Mouse (Mus musculus) forebrain, embryonic 10.5 days (tissue): ENCODE results near the gene Cracr2a. TPM values are rescaled to one million over a fixed set of nuclear protein-coding genes. Genes with fewer than 3 reads are reported as not detected.

ENCODE experiments used
- DNase-seq: peaks from one replicate; pipeline ENCODE4 v3.0.0-alpha.2; 2017; ENCODE audit warnings: low spot score; ENCODE audit errors: extremely low spot score
- H3K27ac ChIP-seq: fragments of 300-500 bp; sonication (generic); 2 replicates; pipeline ENCODE4 v1.5.1; 2016; ENCODE audit warnings: mild to moderate bottlenecking
- H3K27me3 ChIP-seq: fragments of 300-500 bp; sonication (generic); 2 replicates; pipeline ENCODE4 v1.6.1; 2016; ENCODE audit warnings: mild to moderate bottlenecking; ENCODE audit not compliant: poor library complexity, severe bottlenecking
- H3K36me3 ChIP-seq: fragments of 300-500 bp; sonication (generic); replicated peaks from 2 replicates; pipeline ENCODE4 v1.6.1; 2016; ENCODE audit warnings: mild to moderate bottlenecking, moderate library complexity
- H3K4me1 ChIP-seq: fragments of 300-500 bp; sonication (generic); 2 replicates; pipeline ENCODE4 v1.6.1; 2016
- H3K4me3 ChIP-seq: fragments of 300-500 bp; sonication (generic); 2 replicates; pipeline ENCODE4 v1.5.1; 2016; ENCODE audit warnings: mild to moderate bottlenecking, moderate library complexity
- H3K9me3 ChIP-seq: fragments of 300-500 bp; sonication (generic); 2 replicates; pipeline ENCODE4 v1.6.1; 2016; ENCODE audit warnings: mild to moderate bottlenecking, moderate library complexity
- whole genome bisulfite sequencing: fragments of 180-500 bp; shearing (Covaris S2); methylation state at CpG from one replicate; pipeline ENCODE4 v1.1.7; 2016; 5-methylcytosine and 5-hydroxymethylcytosine counted together
- polyA plus RNA-seq: library from polyadenylated mRNA; unstranded; fragments of >200 nt; fragmentation: Nextera tagmentation; extraction: Ambion mirVana; gene quantifications from 2 replicates; pipeline ENCODE4 v1.2.1, GENCODE M21; 2016

Gene Cracr2a
- polyA plus RNA-seq, 1 experiment from 2014 or later: 0.73 TPM

DNA sequence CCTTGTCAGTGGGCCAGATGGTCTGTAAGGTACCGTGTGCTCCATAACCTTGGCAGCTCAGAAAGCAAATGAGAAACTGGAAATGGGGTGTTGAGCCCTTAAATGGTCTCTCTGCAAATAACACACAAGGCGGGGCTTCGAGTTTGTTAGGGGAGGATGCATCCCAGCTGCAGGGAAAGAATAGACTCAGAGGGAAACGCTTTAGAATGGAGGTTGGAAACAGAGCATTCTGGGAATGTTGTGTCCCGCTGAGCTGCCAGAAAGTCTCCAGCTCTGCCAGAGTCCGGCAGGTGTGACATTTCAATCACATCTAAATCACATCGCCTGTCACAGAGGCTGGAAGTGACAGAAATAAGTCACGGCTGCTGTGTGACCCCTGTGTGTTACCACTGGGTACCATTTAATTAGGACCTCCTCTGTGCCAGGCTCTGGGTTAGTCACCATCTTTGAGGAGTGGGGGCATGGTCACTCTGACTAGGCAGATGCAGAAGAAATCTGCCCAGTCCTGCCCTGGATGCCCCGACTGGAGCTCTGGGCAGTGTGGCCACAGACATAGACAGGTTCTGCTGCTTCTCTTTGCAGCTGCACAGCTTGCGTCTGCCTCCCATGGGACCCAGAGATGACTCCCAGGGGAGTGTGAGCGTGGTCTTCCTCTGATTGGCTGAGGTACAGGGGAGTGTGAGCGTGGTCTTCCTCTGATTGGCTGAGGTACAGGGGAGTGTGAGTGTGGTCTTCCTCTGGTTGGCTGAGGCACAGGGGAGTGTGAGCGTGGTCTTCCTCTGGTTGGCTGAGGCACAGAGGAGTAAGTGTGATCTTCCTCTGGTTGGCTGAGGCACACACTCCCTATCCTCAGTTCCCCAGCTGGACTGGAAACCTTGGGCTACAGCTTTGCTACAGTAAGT lies 53.2 kb downstream of the Cracr2a start:
- Histone ChIP-seq H3K4me1 (peaks cover 9% of the 10 kb centered on the region), H3K4me3 (no peak overlapping the region), H3K27me3 (0 out of 2 replicates have a peak, but pooled peaks cover 6% of the 10 kb centered on the region), H3K36me3 (no peaks in the 10 kb centered on the region), H3K9me3 (no peaks in the 10 kb centered on the region), H3K27ac (peak overlapping the region; percentile 51; the same call in 1 of the 2 replicates)
- DNase-seq: no peak
- WGBS: 69% methylated on average over 13 of the region's 13 CpGs

DNA sequence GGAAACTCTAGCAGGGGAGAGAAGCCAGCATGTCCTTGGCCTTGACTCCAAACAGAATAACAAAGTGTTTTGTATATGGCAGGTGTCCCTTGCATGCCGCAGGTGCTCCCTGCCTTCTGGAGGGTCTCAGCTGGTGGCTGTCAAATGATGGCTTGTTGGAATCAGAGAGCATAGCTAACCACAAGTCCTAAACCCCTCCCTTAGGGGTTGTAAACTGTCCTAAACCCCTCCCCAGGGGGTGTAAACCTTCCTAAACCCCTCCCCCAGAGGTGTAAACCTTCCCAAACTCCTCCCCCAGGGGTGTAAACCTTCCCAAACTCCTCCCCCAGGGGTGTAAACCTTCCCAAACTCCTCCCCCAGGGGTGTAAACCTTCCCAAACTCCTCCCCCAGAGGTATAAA lies 55.5 kb downstream of the Cracr2a start:
- no peaks in the 10 kb centered on the region for H3K9me3 ChIP-seq
- no peaks in the 10 kb centered on the region for H3K27me3 ChIP-seq
- WGBS: 96% methylated on average over 1 of the region's 1 CpGs
- no peak for DNase-seq
- peaks cover 9% of the 10 kb centered on the region for H3K4me1 ChIP-seq
- H3K27ac ChIP-seq: no peak overlapping the region
- H3K4me3 ChIP-seq: no peak overlapping the region
- H3K36me3 ChIP-seq: no peaks in the 10 kb centered on the region

DNA sequence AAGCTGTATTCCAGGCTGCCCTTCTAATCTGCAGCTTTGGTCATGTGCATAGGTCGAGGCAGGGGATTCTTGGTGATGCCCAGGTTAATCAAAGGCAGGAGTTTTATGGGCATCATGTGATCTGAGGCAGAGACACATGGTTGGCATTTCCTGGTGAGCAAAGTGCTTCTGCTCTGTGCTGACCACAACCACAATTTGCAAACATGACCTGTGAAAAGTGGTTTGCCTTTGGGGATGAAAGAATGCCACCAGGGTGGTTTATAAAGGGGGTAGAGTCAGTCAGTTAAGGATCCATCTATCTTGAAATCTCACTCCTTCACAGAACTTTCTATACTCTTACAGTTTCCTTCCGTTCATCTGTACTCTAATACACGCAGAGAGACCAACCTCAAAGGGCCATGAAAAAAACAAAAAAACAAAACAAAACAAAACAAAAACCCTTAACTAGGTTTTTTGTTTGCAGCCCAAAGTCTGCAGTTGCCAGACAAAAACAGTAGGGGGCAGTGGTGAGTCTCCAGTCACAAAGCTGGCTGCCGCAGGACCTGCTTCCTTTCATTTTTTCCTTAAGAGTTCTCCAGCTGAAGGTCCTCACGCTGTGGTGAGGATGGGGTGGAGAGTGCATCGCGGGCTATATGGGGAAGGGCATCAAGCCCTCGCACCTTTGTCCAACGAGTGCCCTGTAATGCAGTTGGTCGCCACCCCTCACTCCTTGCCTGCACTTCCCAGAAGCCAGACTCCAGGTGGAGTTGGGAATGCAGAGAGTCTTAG lies 56.3 kb downstream of the Cracr2a start:
- no peaks in the 10 kb centered on the region for H3K27me3 ChIP-seq
- no peaks in the 10 kb centered on the region for H3K9me3 ChIP-seq
- peak overlapping the region; percentile 53; the same call in 1 of the 2 replicates for H3K27ac ChIP-seq
- peak; percentile 44 for DNase-seq
- no peaks in the 10 kb centered on the region for H3K36me3 ChIP-seq
- H3K4me1 ChIP-seq: peaks cover 9% of the 10 kb centered on the region
- H3K4me3 ChIP-seq: no peak overlapping the region; the same call in 1 of the 2 replicates
- 40% methylated on average over 10 of the region's 10 CpGs for WGBS

DNA sequence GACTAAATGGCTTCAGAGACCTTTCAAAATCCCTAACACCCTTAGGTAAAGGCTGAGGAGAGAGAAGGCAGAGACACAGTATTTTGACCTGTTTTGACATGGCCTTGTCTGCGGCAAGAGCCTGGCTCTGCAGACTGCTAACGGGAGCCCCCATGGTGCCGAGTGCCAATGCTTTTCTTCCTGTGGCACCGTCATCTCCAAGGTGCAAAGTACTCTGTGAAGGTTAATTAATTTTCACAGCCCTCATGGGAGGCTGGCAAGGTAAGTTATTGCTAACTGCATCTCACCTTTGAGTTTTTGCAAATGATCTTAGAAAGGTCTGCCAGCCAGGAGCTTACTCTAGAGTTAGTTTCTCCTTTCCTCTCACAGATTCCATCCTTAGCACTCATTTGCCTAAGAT lies 57.5 kb downstream of the Cracr2a start:
- H3K4me1 ChIP-seq: peaks cover 9% of the 10 kb centered on the region

DNA sequence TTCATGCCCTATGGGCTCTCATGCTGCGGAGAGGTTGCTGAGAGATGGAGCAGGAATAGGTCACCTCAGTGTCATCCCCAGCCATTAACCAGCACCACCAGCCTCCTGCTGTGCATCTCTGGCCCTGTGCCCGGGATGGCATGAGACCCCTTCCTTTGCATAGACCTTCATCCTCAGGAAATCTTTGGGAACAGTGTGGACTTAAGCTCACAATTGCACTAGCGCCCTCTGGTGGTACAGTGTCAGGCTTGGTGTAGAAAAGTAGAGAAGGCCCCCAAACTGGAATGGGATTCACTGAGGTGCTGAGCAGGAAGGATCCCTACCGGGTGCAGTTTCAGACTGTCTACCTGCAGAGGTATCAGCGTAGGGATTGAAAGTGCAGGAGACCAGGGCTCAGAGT lies 64.0 kb downstream of the Cracr2a start:
- no peaks in the 10 kb centered on the region for H3K27me3 ChIP-seq
- H3K9me3 ChIP-seq: no peaks in the 10 kb centered on the region
- WGBS: 43% methylated on average over 5 of the region's 5 CpGs
- H3K4me3 ChIP-seq: no peak overlapping the region
- DNase-seq: peak; percentile 46
- H3K27ac ChIP-seq: no peak overlapping the region
- no peaks in the 10 kb centered on the region for H3K36me3 ChIP-seq
- H3K4me1 ChIP-seq: peaks cover 16% of the 10 kb centered on the region

More for the DNA sequence above, 57.5 kb downstream of the Cracr2a start:
- H3K36me3 ChIP-seq: no peaks in the 10 kb centered on the region
- no peaks in the 10 kb centered on the region for H3K27me3 ChIP-seq
- no peak overlapping the region for H3K27ac ChIP-seq
- no peaks in the 10 kb centered on the region for H3K9me3 ChIP-seq
- no peak overlapping the region for H3K4me3 ChIP-seq
- no peak for DNase-seq
- WGBS: 78% methylated on average over 4 of the region's 4 CpGs

DNA sequence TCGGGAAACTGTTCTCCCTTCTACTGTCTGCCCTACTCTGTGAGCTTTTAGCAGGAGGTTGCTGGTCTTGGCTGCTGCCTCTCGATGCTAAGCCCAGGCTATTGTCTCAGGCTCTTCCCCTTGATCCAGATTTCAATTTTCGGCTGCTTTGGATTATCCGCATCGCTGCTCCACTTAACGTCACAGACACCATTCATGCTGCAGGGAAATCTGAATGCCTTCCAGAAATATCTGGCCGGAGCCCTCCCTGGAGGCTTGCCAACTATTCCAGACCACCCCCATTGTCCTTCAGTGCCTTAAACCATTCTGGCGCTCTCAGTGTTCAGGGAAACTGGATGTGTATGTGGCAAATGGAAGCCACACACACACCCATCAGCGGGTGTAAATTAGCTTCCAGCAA lies 66.3 kb downstream of the Cracr2a start:
- Histone ChIP-seq H3K4me3 (no peak overlapping the region), H3K9me3 (no peaks in the 10 kb centered on the region), H3K27ac (peak overlapping the region; percentile 54; the same call in 1 of the 2 replicates), H3K36me3 (no peaks in the 10 kb centered on the region), H3K4me1 (peaks cover 16% of the 10 kb centered on the region), H3K27me3 (no peaks in the 10 kb centered on the region)
- WGBS: 31% methylated on average over 9 of the region's 9 CpGs
- DNase-seq: peak; percentile 30

DNA sequence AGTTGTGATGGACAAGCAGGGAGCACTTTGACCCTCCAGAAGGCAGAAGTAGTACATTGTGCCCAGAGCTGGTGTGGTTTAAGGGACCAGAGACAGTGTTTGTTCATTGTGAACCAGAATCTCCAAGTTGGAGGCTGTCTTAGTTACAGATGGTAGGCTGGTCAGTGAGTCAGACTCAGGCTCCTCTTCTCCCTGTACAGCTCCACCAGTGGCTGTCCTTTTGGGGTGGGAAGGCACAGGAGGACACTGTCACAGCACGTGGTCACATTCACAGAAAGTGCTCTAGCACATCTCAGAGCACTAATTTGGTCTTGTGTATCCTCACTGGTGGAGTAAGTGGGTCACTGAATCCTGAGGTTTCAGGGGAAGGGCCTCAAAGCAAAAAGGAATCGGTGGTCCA lies 68.1 kb downstream of the Cracr2a start:
- Histone ChIP-seq H3K27me3 (no peaks in the 10 kb centered on the region), H3K36me3 (no peaks in the 10 kb centered on the region), H3K9me3 (no peaks in the 10 kb centered on the region), H3K4me1 (peaks cover 16% of the 10 kb centered on the region), H3K27ac (no peak overlapping the region), H3K4me3 (no peak overlapping the region)
- DNase-seq: no peak
- 86% methylated on average over 2 of the region's 2 CpGs for WGBS

DNA sequence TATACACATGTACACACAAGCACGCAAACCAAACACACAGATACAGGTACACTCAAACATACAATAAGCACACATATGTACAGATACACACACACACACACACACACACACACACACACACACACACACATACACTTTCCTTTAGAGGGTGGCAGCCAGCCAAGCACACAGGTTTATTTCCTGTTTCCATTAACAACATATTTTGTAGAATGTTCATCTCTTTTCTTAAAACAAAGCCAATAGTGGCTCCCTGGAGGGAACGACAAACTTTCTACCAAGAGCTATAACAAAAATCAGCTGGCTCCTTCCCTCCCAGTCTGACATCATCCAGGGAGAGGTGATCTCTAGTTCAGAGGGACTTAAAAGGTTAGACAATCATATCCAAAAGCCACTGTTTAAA lies 73.7 kb downstream of the Cracr2a start:
- H3K9me3 ChIP-seq: no peaks in the 10 kb centered on the region
- H3K27me3 ChIP-seq: no peaks in the 10 kb centered on the region
- no peaks in the 10 kb centered on the region for H3K36me3 ChIP-seq
- WGBS: 86% methylated on average over 2 of the region's 2 CpGs
- no peak overlapping the region for H3K4me3 ChIP-seq
- DNase-seq: no peak
- H3K4me1 ChIP-seq: peaks cover 9% of the 10 kb centered on the region
- no peak overlapping the region for H3K27ac ChIP-seq

DNA sequence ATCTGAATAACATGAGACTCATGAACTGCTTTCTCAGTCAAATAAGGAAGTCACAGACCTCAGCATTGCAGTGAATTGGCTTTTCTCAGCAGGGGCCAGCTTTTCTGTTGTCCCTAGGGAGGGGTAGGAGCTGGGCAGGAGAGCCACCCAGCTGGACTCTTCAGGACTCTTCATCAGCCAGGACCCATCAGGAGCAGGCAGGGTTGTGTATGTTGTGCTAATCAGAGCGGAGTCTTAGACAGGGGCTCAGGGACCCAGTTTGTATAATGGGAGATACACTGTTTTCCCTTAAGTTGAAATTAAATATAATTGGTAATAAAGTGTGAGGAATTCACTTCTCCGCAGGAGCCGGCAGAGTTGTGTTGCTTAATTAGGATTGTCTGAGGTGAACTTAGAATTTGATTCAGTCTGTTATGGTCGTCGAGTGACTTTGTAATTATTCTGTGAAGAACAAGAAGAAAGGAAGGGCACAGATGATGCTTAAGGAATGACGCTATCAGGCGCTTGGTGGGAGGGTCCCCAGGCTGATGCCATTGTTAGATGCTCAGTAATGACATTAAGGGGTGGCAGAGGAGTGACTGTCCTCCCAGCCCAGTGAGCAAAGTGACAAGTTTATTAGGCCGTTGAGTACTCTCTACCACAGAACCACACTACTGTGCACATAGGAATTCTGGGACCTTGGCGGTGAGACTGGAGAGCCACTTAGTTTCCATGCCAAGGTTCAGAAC lies 74.5 kb downstream of the Cracr2a start:
- WGBS: 61% methylated on average over 9 of the region's 9 CpGs
- Histone ChIP-seq H3K9me3 (no peaks in the 10 kb centered on the region), H3K36me3 (no peaks in the 10 kb centered on the region), H3K27me3 (no peaks in the 10 kb centered on the region), H3K4me1 (peaks cover 13% of the 10 kb centered on the region), H3K27ac (no peak overlapping the region), H3K4me3 (no peak overlapping the region)
- DNase-seq: no peak

DNA sequence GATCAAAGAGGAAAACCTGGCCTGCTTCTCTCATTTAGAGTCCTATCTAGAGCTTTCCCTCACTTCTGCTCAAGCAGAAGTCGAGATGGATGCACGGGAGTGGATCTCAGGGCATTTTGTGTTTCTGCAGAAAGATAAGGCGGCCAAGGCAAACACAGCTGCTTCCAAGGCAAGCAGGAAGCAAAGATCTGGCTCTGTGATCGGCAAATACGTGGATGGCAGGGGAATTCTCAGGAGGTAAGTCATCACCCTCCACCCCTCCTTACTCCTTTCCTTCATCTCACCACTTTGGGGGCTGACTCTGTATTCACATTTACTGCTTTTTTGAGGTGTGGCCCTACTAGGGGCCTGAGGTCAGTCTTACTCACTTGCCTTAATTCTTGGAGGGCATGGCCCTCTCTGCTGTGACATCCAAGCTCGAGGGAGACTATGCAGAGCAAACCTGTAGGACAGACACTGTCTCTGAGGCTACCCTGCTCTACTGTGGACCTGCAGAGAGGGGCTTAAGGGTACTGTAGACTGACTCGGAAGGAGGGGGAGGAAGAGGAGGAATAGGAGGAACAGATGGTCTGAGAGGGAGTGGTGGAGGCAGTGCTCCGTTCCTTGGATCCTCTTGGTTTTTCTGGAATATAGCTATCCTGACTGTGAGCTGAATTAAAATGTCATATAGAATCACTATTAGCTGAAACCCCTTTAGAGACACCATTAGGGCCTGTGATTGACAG lies 80.1 kb downstream of the Cracr2a start:
- H3K4me3 ChIP-seq: no peak overlapping the region
- peaks cover 4% of the 10 kb centered on the region; the same call in 1 of the 2 replicates for H3K4me1 ChIP-seq
- no peaks in the 10 kb centered on the region for H3K9me3 ChIP-seq
- H3K36me3 ChIP-seq: no peaks in the 10 kb centered on the region
- no peak overlapping the region for H3K27ac ChIP-seq
- H3K27me3 ChIP-seq: no peaks in the 10 kb centered on the region
- WGBS: 78% methylated on average over 8 of the region's 8 CpGs
- no peak for DNase-seq

DNA sequence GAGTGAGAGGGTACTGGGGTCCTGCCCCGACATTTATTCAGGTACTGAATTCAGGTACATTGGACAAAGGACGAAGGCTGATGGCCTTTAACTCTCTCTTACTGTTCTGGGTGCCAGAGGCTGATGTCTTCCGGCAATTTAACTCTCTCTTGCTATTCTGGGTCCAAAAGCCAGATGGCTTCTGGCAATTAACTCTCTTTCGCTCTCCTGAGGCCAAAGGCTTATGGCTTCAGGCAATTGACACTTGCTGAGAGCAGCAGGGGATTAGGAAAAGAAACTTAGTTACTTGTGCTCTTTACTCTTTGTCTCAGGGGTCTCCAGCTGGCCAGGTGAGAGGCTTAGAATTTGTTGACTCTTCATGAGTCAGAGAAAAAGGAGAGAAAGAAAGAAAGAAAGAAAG lies 94.8 kb downstream of the Cracr2a start:
- no peak overlapping the region for H3K27ac ChIP-seq
- WGBS: 30% methylated on average over 4 of the region's 4 CpGs
- no peak for DNase-seq
- H3K27me3 ChIP-seq: peaks cover 9% of the 10 kb centered on the region
- no peaks in the 10 kb centered on the region for H3K36me3 ChIP-seq
- peaks cover 12% of the 10 kb centered on the region; the same call in 1 of the 2 replicates for H3K9me3 ChIP-seq
- no peak overlapping the region for H3K4me3 ChIP-seq
- H3K4me1 ChIP-seq: peaks cover 3% of the 10 kb centered on the region; the same call in 1 of the 2 replicates

DNA sequence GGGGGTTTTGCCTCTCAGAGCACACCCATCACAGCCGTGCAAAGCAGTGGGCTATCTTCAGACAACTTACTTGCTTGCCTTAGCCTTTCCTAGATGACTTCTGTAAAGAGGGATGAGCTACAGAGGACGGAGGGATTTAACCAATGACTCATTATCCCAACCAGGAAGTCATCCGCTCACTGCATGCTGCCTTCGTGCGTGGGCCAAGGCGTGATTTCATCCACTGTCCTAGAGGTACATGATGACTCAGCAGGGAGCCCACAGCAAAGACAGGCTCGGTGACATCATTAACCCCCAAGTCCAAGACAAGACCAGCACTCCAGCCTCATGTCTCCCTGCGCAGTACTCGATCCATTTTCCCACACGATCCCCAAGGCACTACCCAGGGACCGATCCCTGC lies 96.0 kb downstream of the Cracr2a start:
- Histone ChIP-seq H3K4me3 (no peak overlapping the region), H3K36me3 (no peaks in the 10 kb centered on the region), H3K9me3 (peaks cover 12% of the 10 kb centered on the region; the same call in 1 of the 2 replicates), H3K4me1 (peaks cover 3% of the 10 kb centered on the region; the same call in 1 of the 2 replicates), H3K27ac (no peak overlapping the region), H3K27me3 (peaks cover 9% of the 10 kb centered on the region)
- DNase-seq: no peak
- WGBS: 95% methylated on average over 11 of the region's 11 CpGs
